Mouse (Mus musculus) myocyte (in vitro differentiated cells): ENCODE measurements around the gene Nubpl. TPM values are rescaled to one million over a fixed set of nuclear protein-coding genes. Genes with fewer than 3 reads are reported as not detected.

ENCODE experiments used
- H3K27me3 ChIP-seq: one replicate; pipeline ENCODE4 v1.6.1; 2011; ENCODE audit not compliant: control insufficient read depth, insufficient read depth, insufficient read length
- H3K36me3 ChIP-seq: one replicate; pipeline ENCODE4 v1.6.1; 2011; ENCODE audit not compliant: control insufficient read depth, insufficient read depth
- H3K4me2 ChIP-seq: one replicate; pipeline ENCODE4 v1.6.1; 2011; ENCODE audit warnings: low read depth, control low read depth
- H3K4me3 ChIP-seq: one replicate; pipeline ENCODE4 v1.5.1; 2011; ENCODE audit warnings: mild to moderate bottlenecking, control low read depth, moderate library complexity
- H3K79me2 ChIP-seq: one replicate; pipeline ENCODE4 v1.6.1; 2011; ENCODE audit not compliant: control insufficient read depth, insufficient read depth
- H3ac ChIP-seq: one replicate; pipeline ENCODE4 v1.6.1; 2011; ENCODE audit not compliant: control insufficient read depth, insufficient read length
- CEBPB ChIP-seq: IDR thresholded peaks from 2 replicates; pipeline ENCODE4 v1.6.1; 2011; ENCODE audit warnings: mild to moderate bottlenecking, moderate library complexity; ENCODE audit not compliant: poor library complexity, insufficient read depth, severe bottlenecking
- E2F4 ChIP-seq: IDR thresholded peaks from one replicate; pipeline ENCODE4 v1.6.1; 2011; ENCODE audit warnings: mild to moderate bottlenecking, control low read depth, moderate library complexity; ENCODE audit not compliant: insufficient read depth
- MAX ChIP-seq: IDR thresholded peaks from one replicate; pipeline ENCODE4 v1.6.1; 2011; ENCODE audit warnings: low read depth, mild to moderate bottlenecking, control low read depth
- MYOD1 ChIP-seq, 3 experiments: IDR thresholded peaks; one replicate each; pipeline ENCODE4 v1.6.1; 2011; ENCODE audit warnings: control low read depth in 2 of 3, low read depth in 2 of 3, mild to moderate bottlenecking in 2 of 3, moderate library complexity in 1 of 3; ENCODE audit not compliant: insufficient read length in 2 of 3, control insufficient read depth in 1 of 3
- MYOG ChIP-seq, 3 experiments: IDR thresholded peaks; one replicate each; pipeline ENCODE4 v1.6.1; 2011; ENCODE audit warnings: control low read depth in 2 of 3, low read depth in 2 of 3, mild to moderate bottlenecking in 2 of 3; ENCODE audit not compliant: insufficient read length in 2 of 3, control insufficient read depth in 1 of 3, insufficient read depth in 1 of 3
- POLR2A ChIP-seq: IDR thresholded peaks from one replicate; pipeline ENCODE4 v1.6.1; 2011; ENCODE audit warnings: low read depth, mild to moderate bottlenecking, control low read depth, moderate library complexity; ENCODE audit not compliant: insufficient read length
- POLR2AphosphoS2 ChIP-seq: IDR thresholded peaks from one replicate; pipeline ENCODE4 v1.6.1; 2011; ENCODE audit warnings: low read depth, control low read depth; ENCODE audit not compliant: insufficient read length
- REST ChIP-seq: IDR thresholded peaks from one replicate; pipeline ENCODE4 v1.6.1; 2011; ENCODE audit warnings: mild to moderate bottlenecking, control low read depth, moderate library complexity; ENCODE audit not compliant: insufficient read depth, insufficient read length
- SRF ChIP-seq: IDR thresholded peaks from one replicate; pipeline ENCODE4 v1.6.1; 2011; ENCODE audit warnings: low read depth; ENCODE audit not compliant: control insufficient read depth, insufficient read length
- TCF12 ChIP-seq: IDR thresholded peaks from one replicate; pipeline ENCODE4 v1.6.1; 2011; ENCODE audit warnings: mild to moderate bottlenecking, control low read depth; ENCODE audit not compliant: poor library complexity, insufficient read depth, severe bottlenecking
- TCF3 ChIP-seq: IDR thresholded peaks from one replicate; pipeline ENCODE4 v1.6.1; 2011; ENCODE audit warnings: low read depth, control low read depth; ENCODE audit not compliant: insufficient read length
- USF1 ChIP-seq: IDR thresholded peaks from one replicate; pipeline ENCODE4 v1.6.1; 2011; ENCODE audit warnings: low read depth, mild to moderate bottlenecking, control low read depth, moderate library complexity
- polyA plus RNA-seq: library from polyadenylated mRNA; unstranded; fragments of >200 nt; fragmentation: generic; extraction: Trizol; gene quantifications from one replicate; pipeline ENCODE4 v1.2.1, GENCODE M21; 2012; ENCODE audit warnings: missing spikeins

Gene Nubpl
- polyA plus RNA-seq, 1 experiment: 6.6 TPM

- TF ChIP-seq POLR2A (no peak), REST (no peak), TCF12 (no peak), MAX (no peak), E2F4 (no peak), USF1 (no peak), MYOG (IDR thresholded peaks at IDR 0.05; ENCODE audit: control insufficient read depth in 1 of 3, insufficient read depth in 1 of 3, insufficient read length in 2 of 3, low read depth in 2 of 3) (peak in 1 of 3 experiments; percentile 42), SRF (no peak), MYOD1 (IDR thresholded peaks at IDR 0.05; ENCODE audit: control insufficient read depth in 1 of 3, insufficient read length in 2 of 3, low read depth in 2 of 3) (peak; percentile 19 to 88 (median 80)), TCF3 (no peak), CEBPB (no peak), POLR2AphosphoS2 (no peak)
- Histone ChIP-seq H3K4me3 (no peak overlapping the region), H3K79me2 (no peaks in the 10 kb centered on the region), H3K4me2 (peak overlapping the region; percentile 35), H3ac (no peak overlapping the region), H3K36me3 (no peaks in the 10 kb centered on the region), H3K27me3 (no peaks in the 10 kb centered on the region)
Observed at GRCm38 (mm10) chr12:52288537-52288936, 191.0 kb downstream of the Nubpl start.

GRCm38 (mm10) chr12:52288941-52289567 lies 191.5 kb downstream of the Nubpl start:
- TF ChIP-seq MYOG (IDR thresholded peaks at IDR 0.05; ENCODE audit: control insufficient read depth in 1 of 3, insufficient read depth in 1 of 3, insufficient read length in 2 of 3, low read depth in 2 of 3): no peak
- TF ChIP-seq TCF12: no peak
- TF ChIP-seq MAX: no peak
- no peak for TF ChIP-seq POLR2A
- Histone ChIP-seq H3K4me2 (peak overlapping the region; percentile 35), H3K4me3 (no peak overlapping the region), H3K27me3 (no peaks in the 10 kb centered on the region), H3ac (no peak overlapping the region), H3K36me3 (no peaks in the 10 kb centered on the region), H3K79me2 (no peaks in the 10 kb centered on the region)

GRCm38 (mm10) chr12:52289594-52289993 lies 192.1 kb downstream of the Nubpl start:
- no peaks in the 10 kb centered on the region for H3K27me3 ChIP-seq
- no peak for TF ChIP-seq REST
- no peak for TF ChIP-seq MYOD1 (IDR thresholded peaks at IDR 0.05; ENCODE audit: control insufficient read depth in 1 of 3, insufficient read length in 2 of 3, low read depth in 2 of 3)
- TF ChIP-seq SRF: no peak
- no peak for TF ChIP-seq E2F4
- TF ChIP-seq TCF12: no peak
- no peak for TF ChIP-seq MAX
- TF ChIP-seq POLR2A: no peak
- no peak for TF ChIP-seq TCF3
- no peak for TF ChIP-seq MYOG (IDR thresholded peaks at IDR 0.05; ENCODE audit: control insufficient read depth in 1 of 3, insufficient read depth in 1 of 3, insufficient read length in 2 of 3, low read depth in 2 of 3)
- TF ChIP-seq USF1: no peak
- no peak for TF ChIP-seq CEBPB
- TF ChIP-seq POLR2AphosphoS2: no peak
- no peak overlapping the region for H3K4me3 ChIP-seq
- H3ac ChIP-seq: no peak overlapping the region
- H3K36me3 ChIP-seq: no peaks in the 10 kb centered on the region
- no peak overlapping the region for H3K4me2 ChIP-seq
- H3K79me2 ChIP-seq: no peaks in the 10 kb centered on the region

DNA sequence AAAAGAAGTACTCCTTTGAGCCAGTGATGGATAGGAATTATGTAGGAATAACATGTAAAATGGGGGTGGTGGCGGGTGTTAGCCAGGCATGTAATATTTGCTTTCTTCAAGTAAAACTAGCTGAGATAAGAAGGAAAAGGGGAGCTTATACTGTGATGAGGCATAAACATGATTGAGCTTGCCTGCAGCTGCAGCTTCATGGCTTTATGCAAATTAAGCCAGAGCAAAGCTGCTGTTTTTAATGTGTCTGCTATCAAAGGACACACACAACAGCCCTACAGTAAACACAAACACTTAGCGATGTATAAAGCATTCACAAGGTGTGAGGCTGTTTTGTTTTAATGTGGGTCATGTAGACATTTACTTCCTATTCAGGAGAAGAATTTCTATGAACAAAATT lies 196.4 kb downstream of the Nubpl start:
- H3K27me3 ChIP-seq: no peaks in the 10 kb centered on the region
- H3K79me2 ChIP-seq: no peaks in the 10 kb centered on the region
- H3K36me3 ChIP-seq: no peaks in the 10 kb centered on the region
- TF ChIP-seq MAX (no peak), MYOG (IDR thresholded peaks at IDR 0.05; ENCODE audit: control insufficient read depth in 1 of 3, insufficient read depth in 1 of 3, insufficient read length in 2 of 3, low read depth in 2 of 3) (no peak), MYOD1 (IDR thresholded peaks at IDR 0.05; ENCODE audit: control insufficient read depth in 1 of 3, insufficient read length in 2 of 3, low read depth in 2 of 3) (no peak), REST (no peak), POLR2A (no peak), E2F4 (no peak)
- H3K4me3 ChIP-seq: no peak overlapping the region
- no peak overlapping the region for H3ac ChIP-seq
- no peak overlapping the region for H3K4me2 ChIP-seq

- Histone ChIP-seq H3K4me2 (no peak overlapping the region), H3K4me3 (no peak overlapping the region), H3K36me3 (no peaks in the 10 kb centered on the region), H3K79me2 (no peaks in the 10 kb centered on the region), H3K27me3 (no peaks in the 10 kb centered on the region), H3ac (no peak overlapping the region)
- TF ChIP-seq SRF: no peak
- TF ChIP-seq MYOD1 (IDR thresholded peaks at IDR 0.05; ENCODE audit: control insufficient read depth in 1 of 3, insufficient read length in 2 of 3, low read depth in 2 of 3): no peak
- TF ChIP-seq MAX: no peak
- TF ChIP-seq POLR2AphosphoS2: no peak
- no peak for TF ChIP-seq TCF3
- TF ChIP-seq E2F4: no peak
- TF ChIP-seq POLR2A: no peak
- TF ChIP-seq TCF12: no peak
- TF ChIP-seq MYOG (IDR thresholded peaks at IDR 0.05; ENCODE audit: control insufficient read depth in 1 of 3, insufficient read depth in 1 of 3, insufficient read length in 2 of 3, low read depth in 2 of 3): no peak
- TF ChIP-seq CEBPB: no peak
- TF ChIP-seq USF1: no peak
- no peak for TF ChIP-seq REST
Observed at GRCm38 (mm10) chr12:52297988-52298387, 200.5 kb downstream of the Nubpl start.
